Mouse (Mus musculus): ENCODE results near the gene 1700109H08Rik. TPM values are rescaled to one million over a fixed set of nuclear protein-coding genes. Genes with fewer than 3 reads are reported as not detected.
"Not testable (repeated sequence)": the region's sequence is repeated elsewhere in the genome, so short reads cannot be mapped to it uniquely, and the experiment has no call there.

Gene 1700109H08Rik
- total RNA-seq, 2 experiments from 2014 or later: 4.1 to 4.6 TPM

GRCm38 (mm10) chr5:3597171-3597570, 25.8 kb downstream of the 1700109H08Rik start:
- DNase-seq (ENCODE audit: low spot score in 2 of 2): no peak

DNA sequence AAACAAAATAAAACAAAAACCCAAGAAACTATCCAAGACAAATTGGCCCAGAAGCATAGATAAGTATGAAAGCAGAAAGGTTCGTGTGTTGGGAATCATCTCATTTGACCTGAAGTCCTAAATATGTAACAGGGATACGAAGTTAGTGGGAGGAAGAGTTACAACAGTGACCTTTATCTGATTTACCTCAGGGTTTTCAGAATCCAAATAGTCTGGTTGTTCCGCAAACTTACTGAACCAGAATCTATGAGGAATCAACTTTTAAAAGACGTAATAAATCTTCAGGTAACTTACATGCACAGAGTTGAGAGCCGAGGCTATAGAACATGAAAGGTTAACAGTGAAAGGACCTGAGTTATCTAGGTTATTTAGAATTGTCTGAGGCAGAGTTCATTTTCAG, 27.4 kb downstream of the 1700109H08Rik start:
- DNase-seq (ENCODE audit: low spot score in 2 of 2): no peak

DNA sequence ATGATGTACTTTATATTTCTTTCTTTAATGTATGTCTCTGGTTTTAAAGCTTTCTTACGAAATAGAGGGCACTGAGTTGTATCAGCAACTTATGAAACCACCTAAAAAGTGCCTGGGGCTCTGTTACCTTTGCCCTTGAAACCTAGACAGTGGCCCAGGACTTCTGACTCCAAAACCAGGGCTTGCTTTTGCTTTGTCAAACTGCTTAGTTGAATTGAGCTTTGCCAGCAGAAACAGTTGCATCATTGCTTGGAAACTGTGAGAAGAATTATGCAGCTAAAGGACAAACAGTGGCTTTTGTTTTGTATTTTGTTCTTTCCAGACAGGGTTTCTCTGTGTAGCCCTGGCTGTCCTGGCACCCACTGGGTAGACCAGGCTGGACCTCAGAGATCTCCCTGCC, 28.9 kb downstream of the 1700109H08Rik start:
- no peak for DNase-seq (ENCODE audit: low spot score in 2 of 2)

GRCm38 (mm10) chr5:3600790-3601189, 29.4 kb downstream of the 1700109H08Rik start:
- DNase-seq (ENCODE audit: low spot score in 2 of 2): no peak

DNA sequence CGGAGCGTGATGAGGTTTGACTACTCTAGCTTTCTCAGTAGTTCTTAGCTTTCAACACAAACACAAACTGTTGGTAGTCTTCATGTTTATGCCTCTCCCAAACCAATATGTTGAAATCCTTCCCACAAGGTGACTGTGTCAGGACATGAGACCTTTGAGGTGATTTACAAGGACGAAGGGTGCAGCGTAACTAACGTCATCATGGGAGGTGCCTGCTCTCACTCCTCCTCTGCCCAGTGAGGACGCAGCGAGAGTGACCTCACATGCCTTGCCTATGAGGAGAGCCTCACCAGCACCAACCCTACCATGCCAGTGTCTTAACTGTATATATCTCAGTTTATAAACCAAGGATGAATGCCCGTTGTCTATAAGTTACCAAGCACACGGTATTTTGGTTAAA, 35.7 kb downstream of the 1700109H08Rik start:
- DNase-seq (ENCODE audit: low spot score in 2 of 2): no peak

GRCm38 (mm10) chr5:3609241-3609640, 37.9 kb downstream of the 1700109H08Rik start:
- no peak for DNase-seq (ENCODE audit: low spot score in 2 of 2)

- DNase-seq (ENCODE audit: low spot score in 2 of 2): not testable (repeated sequence)
Measured at GRCm38 (mm10) chr5:3611835-3612234, 40.5 kb downstream of the 1700109H08Rik start.

DNA sequence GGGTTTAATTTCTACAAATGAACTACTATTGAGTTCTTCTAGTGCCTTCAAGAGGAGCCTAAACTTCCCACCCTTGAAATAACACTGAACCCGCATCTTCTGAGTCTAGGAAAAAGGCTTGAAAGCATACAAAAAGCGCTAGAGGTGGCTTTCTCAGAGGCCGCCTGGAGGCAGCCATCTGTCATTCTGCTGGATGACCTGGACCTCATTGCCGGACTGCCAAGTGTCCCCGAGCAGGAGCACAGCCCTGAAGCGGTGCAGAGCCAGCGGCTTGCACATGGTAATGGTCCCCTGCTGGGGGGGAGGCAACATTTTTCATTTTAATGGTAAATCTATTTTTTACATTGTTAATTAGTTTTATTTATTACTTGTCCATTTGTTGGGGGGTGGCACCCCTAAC, 49.1 kb downstream of the 1700109H08Rik start:
- DNase-seq (ENCODE audit: low spot score in 2 of 2): no peak

GRCm38 (mm10) chr5:3630055-3630454, 58.7 kb downstream of the 1700109H08Rik start:
- no peak for DNase-seq (ENCODE audit: low spot score in 2 of 2)

DNA sequence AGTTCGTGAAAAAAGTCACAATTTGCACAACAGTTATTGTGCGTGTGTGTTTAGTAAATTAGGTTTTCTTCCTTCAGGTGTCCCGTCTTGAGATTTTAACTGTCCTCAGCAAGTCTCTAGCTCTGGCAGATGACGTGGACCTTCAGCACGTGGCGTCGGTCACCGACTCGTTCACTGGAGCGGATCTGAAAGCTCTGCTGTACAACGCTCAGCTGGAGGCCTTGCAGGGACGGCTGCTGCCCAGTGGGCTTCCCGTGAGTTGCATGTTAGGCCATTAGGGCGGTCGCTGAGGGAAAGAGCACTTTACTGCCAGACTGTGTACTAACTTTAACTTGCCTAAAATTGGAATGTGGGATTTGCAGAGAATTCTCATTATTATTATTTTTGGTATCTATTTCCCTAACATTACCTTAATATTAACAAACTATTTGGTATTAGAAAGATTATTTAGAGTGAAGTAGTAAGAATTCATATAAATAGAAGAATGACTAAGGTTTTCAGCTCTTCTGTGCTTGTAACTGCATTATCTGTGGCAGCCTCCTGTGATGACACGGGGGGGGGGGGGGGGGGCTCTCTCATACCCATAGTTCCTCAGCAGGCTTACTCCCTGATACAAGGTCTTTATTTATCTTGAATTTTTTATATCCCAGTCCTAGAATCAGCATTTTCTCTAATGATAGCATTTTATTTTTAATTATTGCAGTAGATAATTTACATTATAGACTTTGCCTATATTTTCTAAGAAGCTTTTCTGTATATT, 60.3 kb downstream of the 1700109H08Rik start:
- no peak for DNase-seq (ENCODE audit: low spot score in 2 of 2)

DNA sequence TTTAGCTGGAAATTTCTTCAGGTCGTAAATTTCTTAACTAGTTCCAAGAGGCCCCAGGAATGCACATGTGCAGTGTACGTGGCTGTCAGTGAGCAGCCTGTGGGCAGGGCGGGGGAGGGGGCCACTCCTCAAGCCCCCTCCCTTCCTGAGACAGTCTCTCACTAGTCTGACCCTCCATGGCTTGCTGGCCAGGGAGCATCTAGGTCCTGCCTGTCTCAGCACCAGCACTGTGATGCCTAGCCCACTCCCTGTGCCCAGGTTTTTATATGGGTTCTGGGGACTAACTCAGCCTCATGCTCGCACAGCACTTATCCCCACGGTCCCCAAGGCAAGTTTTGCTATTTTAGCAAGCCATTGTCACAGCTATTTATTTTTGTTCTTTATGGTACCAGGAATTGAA, 60.9 kb downstream of the 1700109H08Rik start:
- no peak for DNase-seq (ENCODE audit: low spot score in 2 of 2)

GRCm38 (mm10) chr5:3633315-3633714, 61.9 kb downstream of the 1700109H08Rik start:
- no peak for DNase-seq (ENCODE audit: low spot score in 2 of 2)

DNA sequence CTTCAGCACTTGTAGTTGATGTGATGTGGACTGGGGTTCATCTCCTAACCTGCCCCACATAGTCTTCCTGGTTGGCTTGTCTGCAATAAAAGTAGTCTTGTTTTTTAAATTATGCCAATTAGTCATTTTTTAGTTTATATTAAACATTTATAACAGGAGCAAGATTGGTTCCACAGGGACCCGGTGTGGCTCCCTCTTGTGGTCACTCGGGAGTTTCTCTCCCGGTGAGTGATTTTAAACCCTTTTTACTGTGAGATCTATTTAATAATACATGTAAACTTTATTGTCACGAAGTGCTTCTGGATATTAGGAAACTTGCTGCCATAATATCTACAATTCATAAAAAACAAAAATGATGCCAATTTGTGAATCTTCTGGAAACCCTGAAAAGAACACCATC, 62.6 kb downstream of the 1700109H08Rik start:
- no peak for DNase-seq (ENCODE audit: low spot score in 2 of 2)

Other genes starting within 250 kb of the 1700109H08Rik start
- gene Cdk6, start 230.1 kb upstream of the 1700109H08Rik start, total RNA-seq (2021): 1 to 10 TPM; 2.2 to 3.8 TPM
- 10 to 100 TPM; 45.8 to 46.6 TPM for gene Fam133b, start 27.7 kb upstream of the 1700109H08Rik start, total RNA-seq (2021)
- 10 to 100 TPM; 22.0 to 26.8 TPM for gene Pex1, start 24.5 kb downstream of the 1700109H08Rik start, total RNA-seq (2021)
- gene Rbm48, start 25.0 kb downstream of the 1700109H08Rik start, total RNA-seq (2021): 10 to 100 TPM; 11.9 to 14.6 TPM
- not detected for gene Tmbim7, start 79.6 kb downstream of the 1700109H08Rik start, total RNA-seq (2021)
- 100 to 1,000 TPM; 124 to 133 TPM for gene Gatad1, start 85.6 kb downstream of the 1700109H08Rik start, total RNA-seq (2021)
- gene Ankib1, start 231.4 kb downstream of the 1700109H08Rik start, total RNA-seq (2021): 100 to 1,000 TPM; 125 to 130 TPM
- 10 to 100 TPM; 51.8 to 51.9 TPM for gene Krit1, start 231.6 kb downstream of the 1700109H08Rik start, total RNA-seq (2021)